Mouse (Mus musculus) liver, adult 2 months (tissue): ENCODE results near the gene Gm4450.

Experiments used
- CTCF ChIP-seq: fragments of 200-500 bp; IDR thresholded peaks from 2 replicates; pipeline ENCODE4 v1.5.1; 2011; ENCODE audit warnings: low read depth, low read length, control low read depth
- POLR2A ChIP-seq: fragments of 200-500 bp; IDR thresholded peaks from 2 replicates; pipeline ENCODE4 v1.6.1; 2011; ENCODE audit warnings: low read length, control low read depth; ENCODE audit not compliant: insufficient read depth; ENCODE audit errors: extremely low read depth

- TF ChIP-seq CTCF (no peak), POLR2A (no peak)
Measured at GRCm38 (mm10) chr3:98419786-98420070, 37.2 kb downstream of the Gm4450 start.
